Mouse (Mus musculus): ENCODE measurements at regions not wholly inside any gene's neighbourhood (a gene's known extent, or its start where the extent isn't known, plus 50 kb on each side); places are given as distances from the start of the nearest gene placed in this dataset.

- Histone ChIP-seq H3K4me2 (no peak overlapping the region), H3K27me3 (no peaks in the 10 kb centered on the region), H3K36me3 (no peaks in the 10 kb centered on the region), H3K4me1 (0 out of 2 replicates have a peak, but pooled peaks cover 2% of the 10 kb centered on the region), H3K27ac (no peak overlapping the region), H3K9me3 (no peaks in the 10 kb centered on the region), H3K9ac (no peak overlapping the region), H3K4me3 (no peak overlapping the region)
- no peak for ATAC-seq (ENCODE audit: insufficient number of reproducible peaks, low FRiP score, low TSS enrichment, low read depth)
- WGBS, result 41% methylated on average over 10 of the region's 10 CpGs
Measured at GRCm38 (mm10) chr10:99451639-99452417, 188.8 kb downstream of the Dusp6 start.

GRCm38 (mm10) chr10:99456180-99456579 lies 193.1 kb downstream of the Dusp6 start:
- Histone ChIP-seq H3K27ac (no peak overlapping the region), H3K36me3 (no peaks in the 10 kb centered on the region), H3K4me2 (no peak overlapping the region), H3K9me3 (no peaks in the 10 kb centered on the region), H3K4me3 (no peak overlapping the region), H3K9ac (no peak overlapping the region), H3K4me1 (0 out of 2 replicates have a peak, but pooled peaks cover 7% of the 10 kb centered on the region), H3K27me3 (no peaks in the 10 kb centered on the region)
- 80% methylated on average over 5 of the region's 5 CpGs for WGBS
- ATAC-seq (ENCODE audit: insufficient number of reproducible peaks, low FRiP score, low TSS enrichment, low read depth), result no peak

DNA sequence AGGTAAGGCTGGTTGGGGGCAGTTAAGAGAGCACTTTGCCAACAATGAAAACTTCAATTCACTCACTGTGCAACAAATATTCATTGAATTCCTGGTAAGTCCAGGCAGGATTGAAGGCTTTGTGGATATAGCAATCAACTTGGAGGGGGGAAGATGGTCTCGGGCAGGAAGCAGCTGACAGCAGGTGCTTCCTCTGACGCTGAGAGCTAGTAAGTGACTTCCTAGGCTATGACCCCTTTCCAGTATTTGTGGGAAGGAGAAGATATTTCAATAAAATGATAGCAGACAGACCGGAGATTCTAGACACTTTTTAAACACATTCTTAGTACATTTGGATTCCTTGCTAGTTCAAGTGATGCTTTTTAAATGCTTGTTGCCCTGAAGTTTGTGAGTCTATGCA lies 195.0 kb downstream of the Dusp6 start:
- H3K9ac ChIP-seq, result no peak overlapping the region
- ATAC-seq (ENCODE audit: insufficient number of reproducible peaks, low FRiP score, low TSS enrichment, low read depth), result no peak
- H3K36me3 ChIP-seq, result no peaks in the 10 kb centered on the region
- no peak overlapping the region for H3K27ac ChIP-seq
- 0 out of 2 replicates have a peak, but pooled peaks cover 8% of the 10 kb centered on the region for H3K4me1 ChIP-seq
- H3K9me3 ChIP-seq, result no peaks in the 10 kb centered on the region
- no peak overlapping the region for H3K4me2 ChIP-seq
- 0 out of 2 replicates have a peak, but pooled peaks cover 8% of the 10 kb centered on the region for H3K27me3 ChIP-seq
- 76% methylated on average over 3 of the region's 3 CpGs for WGBS
- H3K4me3 ChIP-seq, result no peak overlapping the region

- Histone ChIP-seq H3K27ac (0 out of 2 replicates have a peak overlapping the region, but pooled peaks have one; percentile 17), H3K9ac (no peak overlapping the region), H3K9me3 (no peaks in the 10 kb centered on the region), H3K27me3 (0 out of 2 replicates have a peak, but pooled peaks cover 8% of the 10 kb centered on the region), H3K4me1 (0 out of 2 replicates have a peak, but pooled peaks cover 8% of the 10 kb centered on the region), H3K36me3 (no peaks in the 10 kb centered on the region), H3K4me2 (no peak overlapping the region), H3K4me3 (no peak overlapping the region)
- WGBS, result 79% methylated on average over 9 of the region's 9 CpGs
- ATAC-seq (ENCODE audit: insufficient number of reproducible peaks, low FRiP score, low TSS enrichment, low read depth), result no peak
Measured at GRCm38 (mm10) chr10:99459171-99459660, 196.2 kb downstream of the Dusp6 start.

DNA sequence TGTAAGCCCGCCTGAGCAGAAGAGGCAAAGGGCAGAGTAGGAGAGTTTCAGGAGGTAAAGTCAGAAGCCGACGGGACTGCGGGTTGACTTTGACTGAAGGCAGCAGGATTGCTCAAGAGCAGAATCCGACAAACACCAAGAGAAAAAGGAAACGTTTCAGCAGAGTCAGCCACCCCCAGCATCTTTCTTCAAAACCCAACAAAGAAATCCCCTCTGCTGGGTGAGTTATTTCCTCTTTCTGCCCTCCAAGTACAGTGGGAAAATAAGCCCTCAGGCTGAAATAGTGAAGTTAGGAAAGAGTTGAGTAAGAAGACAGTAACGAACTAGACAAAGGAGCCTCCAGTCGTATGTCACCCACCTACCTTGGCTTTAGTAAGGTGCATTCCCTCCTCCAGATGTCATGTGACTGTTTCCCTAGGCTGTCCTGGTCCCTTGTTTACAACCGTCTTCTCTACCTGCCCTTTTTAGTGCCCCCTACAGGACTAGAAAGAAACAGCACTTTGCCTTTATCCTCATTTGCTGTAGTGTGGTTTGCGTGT lies 196.9 kb downstream of the Dusp6 start:
- 0 out of 2 replicates have a peak, but pooled peaks cover 8% of the 10 kb centered on the region for H3K4me1 ChIP-seq
- H3K27ac ChIP-seq, result no peak overlapping the region
- 49% methylated on average over 10 of the region's 10 CpGs for WGBS
- no peak overlapping the region for H3K9ac ChIP-seq
- no peak overlapping the region for H3K4me2 ChIP-seq
- ATAC-seq (ENCODE audit: insufficient number of reproducible peaks, low FRiP score, low TSS enrichment, low read depth), result no peak
- H3K9me3 ChIP-seq, result no peaks in the 10 kb centered on the region
- 0 out of 2 replicates have a peak, but pooled peaks cover 8% of the 10 kb centered on the region for H3K27me3 ChIP-seq
- no peak overlapping the region for H3K4me3 ChIP-seq
- H3K36me3 ChIP-seq, result no peaks in the 10 kb centered on the region

DNA sequence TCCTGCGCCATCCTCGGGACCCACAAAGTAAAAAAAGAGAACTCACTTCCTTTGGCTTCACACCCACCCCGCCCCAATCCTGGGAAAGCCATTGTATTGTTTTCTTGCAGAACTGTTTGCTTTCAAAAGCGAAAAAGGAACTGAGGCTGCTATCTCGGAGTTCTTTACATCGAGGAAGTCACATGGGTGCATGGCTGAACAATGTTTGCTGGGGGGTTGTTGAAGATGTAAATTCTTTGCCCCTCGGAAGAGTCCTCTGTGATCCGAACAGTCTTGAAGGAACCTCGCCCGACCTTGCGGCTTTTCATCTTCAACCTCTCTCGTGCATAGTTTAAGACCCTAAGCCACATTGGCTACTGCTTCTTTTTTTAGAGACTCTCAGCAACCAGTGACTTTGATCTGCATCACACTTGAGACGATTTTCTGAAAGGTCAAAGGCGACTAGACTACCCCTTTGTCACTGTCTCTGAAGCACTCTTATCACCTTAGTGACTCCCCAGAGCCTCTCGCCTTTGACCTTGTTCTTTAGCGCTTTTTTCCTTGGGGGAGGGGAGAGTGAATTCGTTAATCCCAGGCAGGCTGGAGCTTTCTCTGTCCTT lies 197.9 kb downstream of the Dusp6 start:
- peak overlapping the region; percentile 32 for H3K4me3 ChIP-seq
- H3K36me3 ChIP-seq, result no peaks in the 10 kb centered on the region
- 0 out of 2 replicates have a peak, but pooled peaks cover 8% of the 10 kb centered on the region for H3K27me3 ChIP-seq
- H3K4me2 ChIP-seq, result peak overlapping the region; percentile 56
- 13% methylated on average over 17 of the region's 17 CpGs for WGBS
- H3K27ac ChIP-seq, result peak overlapping the region; percentile 61
- no peaks in the 10 kb centered on the region for H3K9me3 ChIP-seq
- no peak for ATAC-seq (ENCODE audit: insufficient number of reproducible peaks, low FRiP score, low TSS enrichment, low read depth)
- H3K9ac ChIP-seq, result no peak overlapping the region
- 0 out of 2 replicates have a peak, but pooled peaks cover 8% of the 10 kb centered on the region for H3K4me1 ChIP-seq

- Histone ChIP-seq H3K4me2 (peak overlapping the region; percentile 56), H3K4me3 (peak overlapping the region; percentile 32), H3K27ac (peak overlapping the region; percentile 61; the same call in 1 of the 2 replicates), H3K9me3 (no peaks in the 10 kb centered on the region), H3K36me3 (no peaks in the 10 kb centered on the region), H3K4me1 (0 out of 2 replicates have a peak, but pooled peaks cover 8% of the 10 kb centered on the region), H3K9ac (no peak overlapping the region), H3K27me3 (0 out of 2 replicates have a peak, but pooled peaks cover 8% of the 10 kb centered on the region)
- WGBS, result 5% methylated on average over 13 of the region's 13 CpGs
- no peak for ATAC-seq (ENCODE audit: insufficient number of reproducible peaks, low FRiP score, low TSS enrichment, low read depth)
Measured at GRCm38 (mm10) chr10:99461446-99461966, 198.5 kb downstream of the Dusp6 start.

DNA sequence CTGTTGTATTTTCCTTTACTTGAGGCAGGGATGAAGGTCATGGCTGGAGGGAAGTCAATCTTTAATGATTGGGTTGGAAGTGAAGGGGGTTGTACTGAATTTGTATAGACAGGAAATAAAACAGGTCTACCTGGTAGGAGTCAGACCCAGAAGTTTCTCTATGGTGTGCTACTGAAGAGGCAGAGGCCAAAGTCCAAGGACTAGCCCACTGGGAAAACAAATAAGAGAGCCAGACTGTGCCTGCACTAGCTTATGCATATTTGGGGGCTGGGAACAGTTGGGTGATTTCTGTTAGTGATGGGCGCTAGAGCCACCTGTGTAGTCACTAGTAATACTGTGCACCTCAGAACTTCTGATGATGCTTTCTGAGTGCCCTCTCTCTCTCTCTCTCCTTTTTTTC lies 203.7 kb downstream of the Dusp6 start:
- WGBS, result 100% methylated on average over 1 of the region's 1 CpGs
- H3K27ac ChIP-seq, result no peak overlapping the region
- H3K27me3 ChIP-seq, result 0 out of 2 replicates have a peak, but pooled peaks cover 8% of the 10 kb centered on the region
- ATAC-seq (ENCODE audit: insufficient number of reproducible peaks, low FRiP score, low TSS enrichment, low read depth), result no peak
- H3K36me3 ChIP-seq, result no peaks in the 10 kb centered on the region
- H3K4me2 ChIP-seq, result no peak overlapping the region
- H3K4me3 ChIP-seq, result no peak overlapping the region
- no peaks in the 10 kb centered on the region for H3K9me3 ChIP-seq
- H3K9ac ChIP-seq, result no peak overlapping the region
- H3K4me1 ChIP-seq, result 0 out of 2 replicates have a peak, but pooled peaks cover under 1% of the 10 kb centered on the region

DNA sequence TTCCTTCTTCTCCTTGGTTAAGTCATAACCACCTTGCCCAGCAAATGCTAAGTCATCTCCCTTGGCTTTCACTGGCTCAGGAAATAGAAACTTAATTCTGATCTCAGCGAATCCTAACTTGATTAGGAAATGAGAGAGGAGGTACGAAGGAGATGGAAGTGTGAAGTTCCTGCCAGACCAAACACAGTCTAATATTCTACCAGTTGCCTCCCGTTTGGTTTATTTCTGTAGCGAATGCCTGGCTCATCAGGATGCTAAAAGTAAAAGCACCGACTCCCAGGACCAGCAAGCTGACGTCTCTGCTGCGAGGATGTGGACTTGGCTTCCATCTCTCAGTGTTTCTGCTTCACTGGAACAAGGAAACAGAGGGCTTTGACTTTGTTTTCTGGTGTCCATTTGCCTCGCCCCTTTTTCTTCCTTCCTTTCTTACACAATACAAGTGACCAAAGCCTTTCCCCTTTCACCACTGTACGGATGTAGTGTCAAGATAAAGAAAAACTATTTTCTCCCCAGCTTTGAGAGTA lies 204.3 kb downstream of the Dusp6 start:
- no peak for ATAC-seq (ENCODE audit: insufficient number of reproducible peaks, low FRiP score, low TSS enrichment, low read depth)
- H3K4me2 ChIP-seq, result no peak overlapping the region
- H3K9me3 ChIP-seq, result no peaks in the 10 kb centered on the region
- H3K27ac ChIP-seq, result no peak overlapping the region; the same call in 1 of the 2 replicates
- no peaks in the 10 kb centered on the region for H3K36me3 ChIP-seq
- no peak overlapping the region for H3K9ac ChIP-seq
- WGBS, result 71% methylated on average over 9 of the region's 9 CpGs
- H3K27me3 ChIP-seq, result 0 out of 2 replicates have a peak, but pooled peaks cover 6% of the 10 kb centered on the region
- no peaks in the 10 kb centered on the region for H3K4me1 ChIP-seq
- no peak overlapping the region for H3K4me3 ChIP-seq

DNA sequence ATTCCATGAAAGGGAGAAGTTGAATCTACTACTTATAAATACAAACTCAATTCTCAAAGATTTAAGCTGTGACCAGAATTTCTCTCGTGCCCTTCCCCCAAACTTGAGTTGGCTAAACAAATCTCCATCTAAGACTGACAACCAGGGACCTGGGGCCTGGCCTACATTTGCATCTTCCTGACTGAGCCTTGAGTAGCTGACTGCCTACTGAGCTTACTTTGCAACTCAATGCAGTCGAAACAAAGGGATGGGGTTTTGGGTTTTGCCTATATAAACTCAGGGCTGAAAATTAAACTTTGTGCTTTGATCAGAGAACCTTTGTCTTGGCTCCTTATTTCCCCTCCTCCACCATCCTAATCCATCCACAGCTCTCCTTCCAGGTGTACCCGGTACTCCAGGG lies 205.9 kb downstream of the Dusp6 start:
- H3K9ac ChIP-seq, result no peak overlapping the region
- H3K27ac ChIP-seq, result no peak overlapping the region
- no peak overlapping the region for H3K4me3 ChIP-seq
- ATAC-seq (ENCODE audit: insufficient number of reproducible peaks, low FRiP score, low TSS enrichment, low read depth), result no peak
- no peaks in the 10 kb centered on the region for H3K36me3 ChIP-seq
- H3K4me2 ChIP-seq, result no peak overlapping the region
- 47% methylated on average over 3 of the region's 3 CpGs for WGBS
- H3K9me3 ChIP-seq, result no peaks in the 10 kb centered on the region
- no peaks in the 10 kb centered on the region for H3K27me3 ChIP-seq
- H3K4me1 ChIP-seq, result no peaks in the 10 kb centered on the region

- ATAC-seq (ENCODE audit: insufficient number of reproducible peaks, low FRiP score, low TSS enrichment, low read depth), result no peak
- no peak overlapping the region for H3K4me3 ChIP-seq
- WGBS, result 53% methylated on average over 8 of the region's 8 CpGs
- H3K27me3 ChIP-seq, result no peaks in the 10 kb centered on the region
- H3K36me3 ChIP-seq, result no peaks in the 10 kb centered on the region
- H3K9me3 ChIP-seq, result no peaks in the 10 kb centered on the region
- H3K4me1 ChIP-seq, result peaks cover 7% of the 10 kb centered on the region; the same call in 1 of the 2 replicates
- H3K27ac ChIP-seq, result no peak overlapping the region
- H3K4me2 ChIP-seq, result no peak overlapping the region
- no peak overlapping the region for H3K9ac ChIP-seq
Measured at GRCm38 (mm10) chr10:99471832-99472497, 208.9 kb downstream of the Dusp6 start.

All from limb, embryonic 15.5 days (tissue).